Mouse (Mus musculus): ENCODE data around the gene Igf2bp3. TPM values are rescaled to one million over a fixed set of nuclear protein-coding genes. Genes with fewer than 3 reads are reported as not detected.

Igf2bp3 gene
- polyA plus RNA-seq (2014; fragmentation: Illumina TruSeq; extraction: RNeasy Lipid Tissue Mini Kit (QIAGEN cat#74804)) = 2.3 TPM

GRCm38 (mm10) chr6:49214928-49215747 is at the start of gene Igf2bp3:
Gene Igf2bp3 (minus strand): TSS chr6:49214957.

GRCm38 (mm10) chr6:49263847-49264243 is 49.1 kb upstream of the Igf2bp3 start, which contains the start of gene Tra2a:
Gene Tra2a (minus strand): TSS chr6:49264033.

GRCm38 (mm10) chr6:49073304-49074116 is 141.2 kb downstream of the Igf2bp3 start, which contains the start of gene Malsu1:
Gene Malsu1 (plus strand): TSS chr6:49073795.

GRCm38 (mm10) chr6:49036275-49037267 is 178.2 kb downstream of the Igf2bp3 start, which contains the start of gene Gpnmb:
Gene Gpnmb (plus strand): TSS chr6:49036546.

Other genes starting within 250 kb of the Igf2bp3 start
- gene Doxl2, start 240.0 kb downstream of the Igf2bp3 start, polyA plus RNA-seq (2014; fragmentation: Illumina TruSeq; extraction: RNeasy Lipid Tissue Mini Kit (QIAGEN cat#74804)) = not detected
- gene Svs1, start 228.1 kb downstream of the Igf2bp3 start, polyA plus RNA-seq (2014; fragmentation: Illumina TruSeq; extraction: RNeasy Lipid Tissue Mini Kit (QIAGEN cat#74804)) = not detected
- 23.3 TPM for gene Gpnmb, start 178.4 kb downstream of the Igf2bp3 start, polyA plus RNA-seq (2014; fragmentation: Illumina TruSeq; extraction: RNeasy Lipid Tissue Mini Kit (QIAGEN cat#74804))
- gene Malsu1, start 141.2 kb downstream of the Igf2bp3 start, polyA plus RNA-seq (2014; fragmentation: Illumina TruSeq; extraction: RNeasy Lipid Tissue Mini Kit (QIAGEN cat#74804)) = 21.9 TPM
- gene Tra2a, start 49.1 kb upstream of the Igf2bp3 start, polyA plus RNA-seq (2014; fragmentation: Illumina TruSeq; extraction: RNeasy Lipid Tissue Mini Kit (QIAGEN cat#74804)) = 236 TPM
- gene Ccdc126, start 104.3 kb upstream of the Igf2bp3 start, polyA plus RNA-seq (2014; fragmentation: Illumina TruSeq; extraction: RNeasy Lipid Tissue Mini Kit (QIAGEN cat#74804)) = 20.6 TPM
- 7.6 TPM for gene Fam221a, start 152.8 kb upstream of the Igf2bp3 start, polyA plus RNA-seq (2014; fragmentation: Illumina TruSeq; extraction: RNeasy Lipid Tissue Mini Kit (QIAGEN cat#74804))
- 5.3 TPM for gene Stk31, start 180.6 kb upstream of the Igf2bp3 start, polyA plus RNA-seq (2014; fragmentation: Illumina TruSeq; extraction: RNeasy Lipid Tissue Mini Kit (QIAGEN cat#74804))